In the genomic region with DNA sequence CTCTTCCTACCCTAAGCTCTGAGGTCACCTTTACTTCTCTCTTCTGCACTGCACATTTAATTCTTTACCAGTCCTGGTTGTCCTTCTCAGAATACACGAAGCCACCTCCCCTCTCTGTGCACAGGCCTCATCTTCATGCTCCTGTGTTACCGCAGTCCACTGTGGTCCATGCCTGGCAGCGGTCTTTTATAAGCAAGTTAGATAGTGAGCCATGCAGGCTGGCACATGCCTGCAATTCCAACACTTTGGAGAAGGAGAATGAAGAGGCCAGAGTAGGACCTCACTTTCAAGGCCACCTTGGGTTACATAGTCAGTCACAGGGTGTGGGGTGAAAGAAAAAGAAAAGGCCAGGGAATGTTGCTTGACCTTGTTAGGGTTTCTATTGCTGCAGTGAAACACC, we compare ENCODE assay signal across 23 mouse cellular contexts. TPM values are rescaled to one million over a fixed set of nuclear protein-coding genes. Genes with fewer than 3 reads are reported as not detected.
DNase-seq lines count a peak whose midpoint lies in the region; ATAC-seq lines count a peak whose summit lies in the region.
"Had no signal": no experiment of that assay in that cellular context is flagged by ENCODE, and none has a peak within 500 bp of the region (broad histone marks: within the 10 kb centered on the region; RNA-seq: fewer than 3 reads in every experiment).

No protein-coding gene starts in this region.

- intact Hi-C loops in heart, postnatal 25 days (cut with DNase I) = no loop called here
- intact Hi-C loops in left cerebral cortex, postnatal 14 days (cut with DNase I) = no loop called here

- no peak overlapping the region for H3K4me3 ChIP-seq in heart, embryonic 10.5 days
- no peak overlapping the region for H3K4me3 ChIP-seq in heart, embryonic 13.5 days
- no peak overlapping the region for H3K4me3 ChIP-seq in heart, embryonic 16.5 days (ENCODE audit: low read length)
- H3K4me3 ChIP-seq: embryonic facial prominence, embryonic 15.5 days; erythroblast, embryonic 14.5 days; forebrain, embryonic 10.5 days; forebrain, embryonic 15.5 days; hindbrain, embryonic 13.5 days; kidney, embryonic 15.5 days had no signal

- no peaks in the 10 kb centered on the region for H3K27me3 ChIP-seq in heart, embryonic 10.5 days (ENCODE audit: insufficient read depth, poor library complexity, severe bottlenecking)
- H3K27me3 ChIP-seq in heart, embryonic 13.5 days (replicated peaks) = no peaks in the 10 kb centered on the region
- no peaks in the 10 kb centered on the region for H3K27me3 ChIP-seq in heart, embryonic 16.5 days (ENCODE audit: control insufficient read depth, insufficient read depth, low read length)
- H3K27me3 ChIP-seq: embryonic facial prominence, embryonic 15.5 days; forebrain, embryonic 15.5 days; hindbrain, embryonic 13.5 days; kidney, embryonic 15.5 days had no signal

- peak overlapping the region; percentile 53; the same call in 1 of the 2 replicates for H3K9ac ChIP-seq in heart, embryonic 13.5 days
- peak overlapping the region; percentile 39; the same call in 1 of the 2 replicates for H3K9ac ChIP-seq in heart, embryonic 16.5 days (ENCODE audit: low read length)
- H3K9ac ChIP-seq: embryonic facial prominence, embryonic 15.5 days; forebrain, embryonic 15.5 days; hindbrain, embryonic 13.5 days; kidney, embryonic 15.5 days had no signal

- ATAC-seq in heart, embryonic 13.5 days (ENCODE audit: extremely low read depth, insufficient number of reproducible peaks, low FRiP score, low TSS enrichment) = peak; percentile 46; the same call in 1 of the 2 replicates
- ATAC-seq in heart, embryonic 16.5 days (replicated peaks; ENCODE audit: extremely low read depth, insufficient read depth, low FRiP score) = peak; percentile 71; the same call in 1 of the 2 replicates
- ATAC-seq: forebrain, embryonic 15.5 days; hindbrain, postnatal 0 days had no signal

- H3K4me1 ChIP-seq in heart, embryonic 10.5 days = peaks cover 30% of the 10 kb centered on the region
- peaks cover 47% of the 10 kb centered on the region for H3K4me1 ChIP-seq in heart, embryonic 13.5 days
- H3K4me1 ChIP-seq in heart, embryonic 16.5 days (ENCODE audit: control insufficient read depth, insufficient read depth, low read length) = peaks cover 37% of the 10 kb centered on the region
- H3K4me1 ChIP-seq: forebrain, embryonic 15.5 days had no signal

- no peaks in the 10 kb centered on the region for H3K9me3 ChIP-seq in heart, embryonic 10.5 days
- no peaks in the 10 kb centered on the region for H3K9me3 ChIP-seq in heart, embryonic 13.5 days
- no peaks in the 10 kb centered on the region for H3K9me3 ChIP-seq in heart, embryonic 16.5 days (replicated peaks; ENCODE audit: control insufficient read depth, low read length)
- H3K9me3 ChIP-seq: embryonic facial prominence, embryonic 15.5 days; forebrain, embryonic 10.5 days; forebrain, embryonic 15.5 days; hindbrain, embryonic 13.5 days; kidney, embryonic 15.5 days had no signal

- peak overlapping the region; percentile 73; the same call in 1 of the 2 replicates for H3K27ac ChIP-seq in heart, embryonic 10.5 days
- peak overlapping the region; percentile 84 for H3K27ac ChIP-seq in heart, embryonic 13.5 days (replicated peaks)
- H3K27ac ChIP-seq in heart, embryonic 16.5 days (ENCODE audit: low read length) = peak overlapping the region; percentile 88
- H3K27ac ChIP-seq: embryonic facial prominence, embryonic 15.5 days; forebrain, embryonic 10.5 days; forebrain, embryonic 15.5 days; hindbrain, embryonic 13.5 days; hindbrain, postnatal 0 days; kidney, embryonic 15.5 days had no signal

- H3K4me2 ChIP-seq in heart, embryonic 13.5 days = peak overlapping the region; percentile 32
- H3K4me2 ChIP-seq in heart, embryonic 16.5 days (ENCODE audit: low read depth, low read length) = peak overlapping the region; percentile 13
- H3K4me2 ChIP-seq: embryonic facial prominence, embryonic 15.5 days; forebrain, embryonic 15.5 days; hindbrain, embryonic 13.5 days; kidney, embryonic 15.5 days had no signal

- no peaks in the 10 kb centered on the region for H3K36me3 ChIP-seq in heart, embryonic 10.5 days
- H3K36me3 ChIP-seq in heart, embryonic 13.5 days = no peaks in the 10 kb centered on the region
- H3K36me3 ChIP-seq in heart, embryonic 16.5 days (ENCODE audit: control insufficient read depth, insufficient read depth) = no peaks in the 10 kb centered on the region
- H3K36me3 ChIP-seq: embryonic facial prominence, embryonic 15.5 days; forebrain, embryonic 10.5 days; forebrain, embryonic 15.5 days; hindbrain, embryonic 13.5 days; kidney, embryonic 15.5 days had no signal

- DNase-seq in heart, embryonic 10.5 days (ENCODE audit: low spot score) = no peak
- DNase-seq in heart, postnatal 25 days (ENCODE audit: low spot score) = no peak
- DNase-seq in cerebellum, adult 11-12 months = no peak
- no peak for DNase-seq in left cerebral cortex, postnatal 14 days (ENCODE audit: low spot score in 2 of 2)
- DNase-seq in urinary bladder, postnatal 10 days (ENCODE audit: low spot score) = no peak
- DNase-seq: adrenal gland, adult 8-10 months; adrenal gland, postnatal 36 days; cerebellum, adult 8-10 months; cerebellum, postnatal 14 days; embryo, embryonic 11 days; gastrocnemius, postnatal 25 days; kidney, adult 18-20 months had no signal

- WGBS in heart, embryonic 10.5 days = 80% methylated on average over 3 of the region's 3 CpGs
- 41% methylated on average over 3 of the region's 3 CpGs for WGBS in heart, embryonic 13.5 days
- WGBS in heart, embryonic 16.5 days = 61% methylated on average over 3 of the region's 3 CpGs

RNA-seq across cellular contexts. Expression of a gene that starts 16.9 kb away (rescaled TPM):
- polyA plus RNA-seq in heart, embryonic 10.5 days (2016; fragmentation: Nextera tagmentation; extraction: Ambion mirVana) = 49.2 and 69.8 TPM in 2 replicates
- total RNA-seq in heart, postnatal 25 days (2021) = 10 to 100 TPM; 42.4 to 43.5 TPM
- 45.7 and 50.4 TPM in 2 replicates for polyA plus RNA-seq in heart, embryonic 13.5 days (2015; fragmentation: Nextera tagmentation; extraction: Ambion mirVana)
- polyA plus RNA-seq in heart, embryonic 16.5 days (2015; fragmentation: Nextera tagmentation; extraction: Ambion mirVana) = 40.9 and 41.8 TPM in 2 replicates
- total RNA-seq in left cerebral cortex, postnatal 14 days (2021) = 10 to 100 TPM; 24.5 to 24.6 TPM
- total RNA-seq: common myeloid progenitor, adult 5-6 weeks; granulocyte monocyte progenitor cell, adult 5-6 weeks had no signal
- polyA plus RNA-seq: erythroblast, embryonic 14.5 days had no signal
